Mouse (Mus musculus) heart, postnatal 25 days (tissue): ENCODE data around the gene Pafah1b2. TPM values are rescaled to one million over a fixed set of nuclear protein-coding genes. Genes with fewer than 3 reads are reported as not detected.

Experiments
- DNase-seq: peaks from one replicate; pipeline ENCODE4 v3.0.0; 2022; ENCODE audit warnings: low spot score
- intact Hi-C: fragments of 180-260 bp; cut with DNase I; formaldehyde crosslinking; loops from one replicate; pipeline ENCODE4 v1.15.1; 2025
- total RNA-seq, 2 experiments: library from RNA; stranded (reverse); gene quantifications; 2 replicates each; pipeline ENCODE4 v1.2.3; 2021

Pafah1b2 gene
- total RNA-seq, 2 experiments from 2014 or later, result 55.1 to 62.3 TPM

DNA sequence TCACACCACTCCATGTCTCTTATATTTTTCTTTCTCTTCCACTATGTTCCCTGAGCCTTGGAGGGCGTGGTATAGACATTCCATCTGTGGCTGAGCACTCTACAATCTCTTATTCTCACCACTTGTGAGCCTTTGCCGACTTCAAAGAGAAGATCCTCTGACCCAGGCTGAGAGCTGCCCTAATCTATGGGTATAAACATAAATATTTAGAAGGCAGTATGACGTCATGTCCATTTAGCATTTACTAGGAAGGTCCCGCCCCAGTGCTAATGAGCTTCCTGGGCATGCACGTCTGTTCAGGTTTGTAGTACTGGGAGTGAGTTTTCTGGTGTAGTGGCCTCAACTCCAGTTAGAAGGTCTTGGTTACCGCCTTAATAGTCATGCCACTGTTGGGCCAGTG lies 17.0 kb upstream of the Pafah1b2 start:
- intact Hi-C loops, result no loop called here
- no peak for DNase-seq

DNA sequence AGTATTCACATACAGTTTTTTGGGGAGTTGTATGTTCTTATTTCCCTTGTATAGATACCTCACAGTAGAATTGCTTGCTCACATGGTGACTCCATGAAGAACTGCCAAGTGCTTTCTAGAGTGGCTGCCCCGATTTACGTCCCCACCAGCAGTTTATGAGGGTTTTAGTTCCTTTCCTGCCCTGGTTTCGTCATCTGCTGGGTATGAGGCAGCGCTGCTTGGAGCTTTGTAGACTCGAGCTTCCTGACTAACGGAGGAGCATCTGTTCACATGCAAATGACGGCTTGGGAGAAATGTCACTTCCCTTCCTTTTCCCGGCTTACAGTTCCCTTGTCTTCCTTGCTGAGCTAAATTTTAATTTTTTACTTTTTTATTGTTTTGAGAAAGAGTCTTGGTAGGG lies 15.5 kb upstream of the Pafah1b2 start:
- DNase-seq, result no peak
- intact Hi-C loops, result no loop called here

DNA sequence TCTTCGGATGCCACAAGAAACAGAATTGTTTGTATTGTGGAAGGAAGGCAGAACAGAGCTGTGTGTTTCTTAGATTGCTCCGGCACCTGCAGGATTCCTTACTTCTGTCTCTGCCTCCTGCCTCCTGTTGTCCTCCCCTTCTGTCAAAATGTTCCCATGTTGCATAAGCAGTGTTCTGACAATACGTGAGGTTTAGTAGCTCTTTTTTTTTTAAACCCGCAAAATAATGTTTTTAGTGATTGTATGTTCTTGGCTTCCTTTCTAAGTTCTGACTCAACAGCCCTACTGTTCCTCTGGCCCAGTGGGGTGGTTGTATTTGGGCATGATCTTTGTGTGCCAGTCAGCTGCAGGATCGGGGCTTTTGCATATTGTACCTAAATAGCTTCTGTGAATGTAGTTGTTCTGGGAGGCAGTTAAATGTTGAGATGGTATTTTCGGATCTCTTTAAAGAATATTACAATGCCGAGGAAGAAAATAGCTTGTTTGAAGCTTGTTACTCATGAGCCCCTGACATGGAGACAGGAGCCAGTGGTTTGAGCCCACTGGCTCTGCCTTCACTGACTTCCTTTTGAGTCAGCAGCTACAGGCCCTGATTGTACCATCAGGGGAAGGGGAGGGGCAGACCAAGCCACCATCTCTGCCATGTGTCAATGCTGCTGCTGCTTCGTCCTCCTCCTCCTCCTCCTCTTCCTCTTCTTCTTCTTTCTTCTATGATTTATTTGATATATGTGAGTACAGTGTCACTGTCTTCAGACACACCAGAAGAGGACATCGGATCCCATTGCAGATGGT lies 13.8 kb upstream of the Pafah1b2 start:
- intact Hi-C loops, result no loop called here
- DNase-seq, result no peak

DNA sequence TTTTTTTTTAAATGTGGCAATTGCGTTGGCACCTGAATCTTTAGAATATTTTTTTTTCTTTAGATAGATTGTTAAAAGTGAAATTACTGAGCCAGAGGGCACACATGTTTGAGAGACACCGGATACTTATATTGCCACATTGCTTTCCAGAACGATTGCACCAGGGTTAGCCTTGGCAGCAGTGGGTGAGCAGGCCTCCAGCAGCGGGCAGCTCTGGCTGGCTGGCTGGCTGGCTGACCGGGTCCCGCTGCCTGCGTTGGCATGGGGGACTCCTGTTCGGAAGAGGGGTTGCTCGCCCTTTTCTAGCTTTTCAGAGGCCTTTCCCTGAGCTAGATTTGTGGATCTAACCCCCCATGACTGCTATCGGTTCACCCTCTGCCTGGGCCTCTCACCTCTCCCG lies 11.1 kb upstream of the Pafah1b2 start:
- intact Hi-C loops, result no loop called here
- no peak for DNase-seq

DNA sequence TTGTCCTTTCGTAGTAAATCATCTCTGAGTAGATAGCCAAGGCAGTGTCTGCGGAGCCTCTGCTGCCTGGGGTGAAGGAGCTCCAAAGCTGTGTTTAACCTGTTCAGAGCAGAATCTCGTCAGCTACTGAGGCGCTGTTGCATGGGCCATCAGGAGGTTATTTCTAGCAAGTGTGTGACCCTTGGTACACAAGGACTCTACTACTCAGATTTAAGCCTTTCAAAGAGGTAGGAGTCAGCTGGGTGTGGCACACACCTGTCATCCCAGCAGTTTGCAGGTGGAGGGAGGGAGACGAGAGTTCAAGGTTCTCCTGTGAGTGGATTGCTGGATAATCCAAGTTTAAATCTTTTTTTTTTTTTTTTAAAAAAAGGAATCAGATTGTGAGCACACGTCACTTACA lies 7.5 kb upstream of the Pafah1b2 start:
- intact Hi-C loops, result no loop called here
- DNase-seq, result no peak

DNA sequence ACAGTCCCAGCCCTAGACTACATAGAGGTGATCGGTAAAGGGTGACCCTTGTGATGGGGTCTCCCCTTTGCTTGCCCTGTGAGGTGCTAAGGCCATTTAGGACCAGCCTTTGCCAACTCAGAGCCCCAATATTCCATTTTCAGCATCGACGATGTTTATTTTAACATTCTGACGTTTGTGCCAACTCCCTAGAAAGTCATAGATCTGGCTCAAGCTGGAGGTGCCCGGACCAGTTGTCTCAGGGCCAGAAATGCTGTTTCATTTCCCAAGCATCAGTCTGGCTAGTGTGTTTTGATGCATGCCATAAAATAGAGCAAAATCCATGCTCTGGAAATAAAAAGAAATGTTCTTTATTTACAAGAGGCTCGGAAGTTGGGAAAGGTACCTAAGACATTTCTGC lies 5.8 kb upstream of the Pafah1b2 start:
- no peak for DNase-seq
- intact Hi-C loops, result no loop called here

DNA sequence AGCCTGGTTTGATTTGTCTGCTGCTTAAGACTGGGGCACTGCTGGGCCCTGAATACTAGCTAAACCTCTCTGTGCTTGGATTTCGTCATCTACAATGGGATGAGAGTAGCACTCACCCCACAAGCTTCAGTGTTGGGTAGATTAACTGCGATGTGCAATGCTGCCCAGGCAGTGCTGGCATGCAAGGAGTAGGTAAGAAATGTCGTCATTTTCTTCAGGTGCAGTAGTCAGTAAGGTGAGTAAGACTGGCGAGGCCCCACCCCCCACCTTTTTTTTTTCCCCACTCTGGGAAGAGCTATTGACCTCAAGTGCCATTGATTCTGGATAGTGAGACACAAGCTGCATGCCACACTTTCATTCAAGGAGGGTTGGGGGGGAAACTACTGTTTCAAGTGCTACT lies 3.9 kb upstream of the Pafah1b2 start:
- intact Hi-C loops, result no loop called here
- DNase-seq, result no peak

DNA sequence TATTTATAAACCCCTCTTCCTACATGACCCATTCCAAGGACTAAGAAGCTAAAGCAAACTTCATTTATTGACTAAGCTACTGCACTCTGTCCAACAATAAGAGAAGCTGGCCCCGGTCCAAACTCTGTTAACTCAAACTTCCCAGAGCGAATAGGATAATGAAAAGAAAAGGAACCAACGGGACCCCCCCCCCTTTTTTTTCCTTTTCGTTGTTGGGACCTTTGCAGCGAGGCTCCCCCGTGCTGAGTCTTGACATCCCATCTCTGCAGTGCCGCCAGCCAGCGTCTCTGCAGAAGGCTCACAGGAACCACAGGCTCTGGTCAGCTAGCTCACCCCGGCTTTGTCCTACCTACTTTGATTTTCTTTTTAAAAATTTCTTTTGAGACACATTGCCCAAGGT lies 3.3 kb upstream of the Pafah1b2 start:
- intact Hi-C loops, result no loop called here

DNA sequence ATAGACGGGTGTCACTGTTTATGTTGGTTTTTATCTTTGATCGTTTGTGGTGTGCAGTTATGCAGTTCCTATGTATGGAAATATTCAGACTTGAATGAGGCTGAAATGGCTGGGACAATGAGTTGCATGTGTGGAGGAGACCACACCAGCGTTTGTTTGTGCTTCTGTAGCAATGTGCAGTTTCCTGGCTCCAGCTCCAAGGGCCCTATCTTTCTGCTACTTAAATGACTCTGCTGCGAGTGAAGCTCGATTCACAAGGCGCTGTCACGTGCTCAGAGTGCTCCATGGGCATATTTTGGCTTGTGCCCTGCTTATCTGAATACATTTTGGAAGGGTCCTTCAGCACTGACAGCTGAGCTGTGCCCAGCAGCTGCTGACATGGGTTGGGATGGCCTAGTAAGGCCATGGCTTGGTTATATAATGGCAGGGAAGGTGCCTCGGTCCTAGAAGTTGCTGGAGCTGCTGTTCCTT lies 2.6 kb upstream of the Pafah1b2 start:
- intact Hi-C loops, result no loop called here
- DNase-seq, result peak; percentile 54

More for the DNA sequence above, 3.3 kb upstream of the Pafah1b2 start:
- no peak for DNase-seq

DNA sequence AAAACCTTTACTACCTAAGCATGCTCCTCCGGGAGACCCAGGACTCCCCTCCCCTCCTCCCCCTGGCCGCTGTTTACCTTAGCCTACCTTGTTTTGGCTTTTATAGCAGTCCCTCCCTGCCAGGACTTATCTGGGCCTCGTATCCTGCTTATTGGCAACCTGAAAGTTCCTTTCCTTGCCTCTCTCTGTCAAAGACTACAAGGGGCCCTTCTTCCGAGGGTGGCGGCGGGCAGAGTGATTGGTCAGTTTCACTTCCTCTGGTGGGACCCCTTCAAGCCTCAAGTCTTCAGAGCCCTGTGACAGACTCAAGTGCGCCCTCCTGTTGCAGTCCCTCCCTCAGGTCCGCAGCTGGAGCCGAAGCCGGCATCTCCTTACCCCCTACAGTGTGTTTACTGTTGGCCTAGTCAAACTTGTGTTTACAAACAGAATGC lies 1.8 kb upstream of the Pafah1b2 start:
- intact Hi-C loops, result loop anchor here (5.0 kb wide), 1 partner anchor 108 kb away; no protein-coding TSS in a partner anchor
- DNase-seq, result peak; percentile 38

DNA sequence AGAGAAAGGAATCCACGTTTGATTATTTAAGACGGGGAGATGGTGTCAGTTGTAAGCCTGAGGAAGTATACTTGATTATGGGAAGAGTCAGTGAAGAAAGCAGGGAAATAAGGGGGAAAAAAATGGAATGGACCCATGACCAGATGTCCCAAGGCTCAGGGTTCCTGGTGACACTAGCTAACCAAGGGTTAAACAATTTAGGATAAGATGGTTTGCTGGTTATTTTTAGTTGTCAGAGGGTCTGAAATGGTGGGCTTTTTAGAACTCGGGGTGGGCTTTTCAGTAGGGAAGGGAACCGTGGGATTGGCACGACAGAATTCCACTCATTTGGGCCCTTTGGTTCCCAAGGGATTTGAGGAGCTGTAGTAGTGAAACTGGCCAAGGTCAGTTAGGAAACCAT lies 1.1 kb upstream of the Pafah1b2 start:
- no peak for DNase-seq
- intact Hi-C loops, result loop anchor here (5.0 kb wide), 1 partner anchor 109 kb away; no protein-coding TSS in a partner anchor

DNA sequence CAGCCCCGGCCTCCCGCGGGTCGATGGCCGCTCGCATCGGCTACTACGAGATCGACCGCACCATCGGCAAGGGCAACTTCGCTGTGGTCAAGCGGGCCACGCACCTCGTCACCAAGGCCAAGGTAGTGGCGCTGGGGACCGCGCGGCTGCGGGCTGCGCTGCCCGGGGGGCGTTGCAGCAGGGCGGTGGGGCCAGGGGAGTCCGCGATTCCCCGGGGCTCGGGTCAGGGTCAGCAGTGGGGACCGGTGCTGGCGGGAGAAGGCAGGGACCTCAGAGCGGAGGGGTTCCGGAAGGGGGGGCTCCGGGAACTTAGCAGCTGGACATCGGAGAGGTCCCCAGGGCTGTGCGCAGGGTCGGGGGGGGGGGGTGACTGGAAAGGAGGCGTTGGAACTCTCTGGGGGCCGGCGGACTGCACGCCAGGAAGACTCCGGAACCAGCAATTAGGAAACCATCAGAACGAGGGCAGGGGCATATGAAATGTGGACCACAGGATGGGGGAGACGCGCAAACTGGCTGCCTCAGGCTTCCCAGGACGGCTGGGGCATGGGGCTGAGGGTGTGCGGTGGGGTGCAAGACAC lies 608 bp upstream of the Pafah1b2 start:
- no peak for DNase-seq
- intact Hi-C loops, result loop anchor here (5.0 kb wide), 1 partner anchor 109 kb away; no protein-coding TSS in a partner anchor

DNA sequence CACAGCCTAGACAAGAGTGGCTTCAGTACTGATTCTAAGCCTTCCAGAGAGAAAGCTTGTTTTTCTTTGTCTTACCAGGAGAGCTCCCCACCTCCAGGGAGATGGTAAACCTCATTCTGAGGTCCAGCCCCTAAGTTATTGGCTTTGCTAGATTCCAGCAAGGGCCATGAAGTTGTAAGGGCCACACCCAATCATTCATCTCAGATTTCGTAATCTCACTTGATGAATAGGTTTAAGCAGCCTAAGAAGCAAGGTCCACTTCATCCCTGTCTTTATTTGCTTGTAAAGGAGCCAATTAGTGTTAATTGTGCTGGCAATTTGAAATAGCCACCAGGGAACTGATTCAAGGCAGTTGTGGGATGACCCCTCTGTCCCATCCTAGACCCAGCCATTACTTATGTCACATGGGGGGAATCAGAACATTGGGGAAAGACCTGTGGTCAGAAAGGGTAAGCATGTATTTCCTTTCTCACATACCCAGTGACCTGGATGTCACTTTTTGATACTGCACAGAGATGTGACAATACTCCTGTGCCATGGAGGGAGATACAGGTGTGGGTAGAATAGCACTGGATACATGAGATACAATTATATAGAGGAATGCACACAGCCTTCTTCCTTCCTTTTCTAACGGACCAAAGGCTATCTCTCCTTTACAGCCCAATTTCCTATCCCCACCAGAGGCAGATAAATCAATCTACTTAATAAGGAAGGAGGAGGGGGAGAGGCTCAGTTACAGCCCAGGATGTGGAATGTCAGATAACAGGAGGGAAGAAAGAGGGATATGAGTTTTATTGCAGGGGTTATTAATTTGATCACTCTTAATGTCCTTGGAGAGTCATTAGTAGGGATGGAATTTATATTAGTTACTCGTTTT lies 1.2 kb downstream of the Pafah1b2 start:
- DNase-seq, result no peak
- intact Hi-C loops, result loop anchor here (5.0 kb wide), 1 partner anchor 111 kb away; no protein-coding TSS in a partner anchor

DNA sequence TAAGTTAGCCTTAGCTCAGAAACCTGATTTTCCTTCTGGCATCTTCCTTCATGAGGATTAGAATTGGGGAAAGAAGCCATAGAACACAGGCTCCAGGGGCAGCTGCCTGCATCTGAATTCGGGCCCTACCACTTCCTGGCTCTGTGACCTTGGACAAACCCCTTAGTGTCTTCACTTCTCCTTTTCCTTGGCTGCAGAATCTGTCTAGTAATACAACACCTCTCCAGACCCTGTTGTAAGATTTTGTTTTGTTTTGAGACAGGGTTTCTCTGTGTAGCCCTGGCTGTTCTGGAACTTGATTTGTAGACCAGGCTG lies 2.9 kb downstream of the Pafah1b2 start:
- intact Hi-C loops, result no loop called here
- no peak for DNase-seq

DNA sequence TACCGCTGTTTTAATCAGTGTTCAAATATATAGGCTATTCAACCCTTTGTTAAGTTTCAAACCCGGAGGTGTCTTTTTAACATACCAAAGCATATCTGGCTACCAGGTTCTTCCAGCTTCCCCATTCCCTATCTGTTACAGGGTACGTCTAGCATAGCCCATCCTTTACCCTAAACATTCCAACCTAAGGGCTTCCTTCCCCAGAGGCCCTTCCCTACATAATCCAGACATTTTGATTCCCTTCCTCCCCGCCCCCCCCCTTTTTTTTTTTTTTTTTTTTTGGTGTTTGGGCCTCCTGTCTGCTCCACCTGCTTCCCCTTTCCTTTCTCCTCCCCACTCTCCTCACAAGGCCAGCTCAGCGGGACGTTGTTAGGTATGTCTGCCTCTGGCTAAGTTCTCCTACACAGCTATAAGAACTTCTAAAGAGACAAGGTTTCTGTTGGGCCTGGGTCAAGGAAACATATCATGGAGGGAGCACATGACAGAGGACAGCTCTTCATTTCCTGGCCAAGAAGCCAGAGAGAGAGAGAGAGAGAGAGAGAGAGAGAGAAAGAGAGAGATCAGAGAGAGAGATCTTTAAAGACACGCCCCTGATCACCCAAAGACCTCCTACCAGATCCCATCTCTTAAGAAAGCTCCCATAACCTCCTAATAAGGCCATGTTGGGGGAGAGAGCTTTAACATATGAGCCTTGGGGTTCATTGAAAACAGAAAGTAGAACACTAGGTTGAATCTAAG lies 3.4 kb downstream of the Pafah1b2 start:
- intact Hi-C loops, result no loop called here
- no peak for DNase-seq

DNA sequence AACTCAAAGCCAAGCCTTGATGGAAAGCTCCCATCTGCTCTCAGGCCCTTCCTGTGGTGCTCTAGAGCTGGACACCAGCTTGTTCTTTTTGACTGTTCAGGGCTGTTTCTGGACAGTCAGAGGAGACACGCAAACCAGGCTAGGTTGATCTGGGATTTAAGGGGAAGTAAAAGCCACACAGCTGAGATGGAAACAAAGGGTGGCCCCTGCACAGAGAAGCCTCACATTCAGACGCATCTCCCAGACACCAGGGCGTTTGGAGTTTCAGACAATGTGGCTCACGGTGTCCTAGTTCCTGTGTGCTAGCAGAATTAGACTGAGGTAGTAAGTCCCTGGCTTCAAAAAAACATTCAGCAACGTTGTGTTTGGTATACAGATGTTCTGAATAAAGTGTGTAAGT lies 6.3 kb downstream of the Pafah1b2 start:
- DNase-seq, result no peak
- intact Hi-C loops, result no loop called here

DNA sequence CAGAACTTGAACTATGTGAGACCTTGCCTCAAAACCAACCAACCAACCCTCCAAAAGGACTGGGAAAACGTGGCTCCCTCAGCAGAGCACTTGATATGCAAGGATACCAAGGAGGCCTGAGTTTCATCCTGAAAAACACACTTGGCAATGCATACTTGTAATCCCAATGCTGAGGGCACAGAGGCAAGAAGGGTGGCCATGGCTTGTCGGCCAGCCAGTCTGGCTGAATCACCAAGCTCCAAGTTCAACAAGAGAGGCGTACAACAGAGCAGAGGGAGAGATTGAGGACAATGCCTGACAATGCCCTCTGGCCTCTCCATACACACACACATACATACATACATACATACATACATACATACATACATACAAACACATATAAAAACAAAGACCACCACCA lies 8.0 kb downstream of the Pafah1b2 start:
- intact Hi-C loops, result loop anchor here (1.0 to 5.0 kb wide), 2 partner anchors 187 to 308 kb away; no protein-coding TSS in a partner anchor
- no peak for DNase-seq

DNA sequence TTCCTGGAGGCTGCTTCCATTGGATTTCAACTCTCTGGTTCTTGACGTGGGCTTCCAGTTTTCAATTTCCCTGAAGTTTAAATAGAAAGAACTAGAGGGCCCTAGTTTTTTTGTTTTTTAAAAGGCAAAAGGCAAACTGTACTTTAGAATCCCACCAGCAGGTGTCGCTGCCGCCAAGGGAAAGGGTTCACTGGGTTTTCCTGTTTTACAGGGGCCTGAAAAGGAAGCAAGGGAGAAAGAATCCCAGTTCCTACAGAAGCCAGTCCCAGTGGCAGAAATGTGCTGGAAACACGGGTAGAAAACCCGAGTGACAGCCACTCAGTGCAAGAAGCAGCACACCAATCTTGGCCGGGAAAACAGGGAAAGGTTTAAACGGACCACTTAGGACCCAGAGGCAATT lies 8.8 kb downstream of the Pafah1b2 start:
- intact Hi-C loops, result loop anchor here (1.0 to 5.0 kb wide), 3 partner anchors 188 to 309 kb away; no protein-coding TSS in a partner anchor
- DNase-seq, result peak; percentile 35

DNA sequence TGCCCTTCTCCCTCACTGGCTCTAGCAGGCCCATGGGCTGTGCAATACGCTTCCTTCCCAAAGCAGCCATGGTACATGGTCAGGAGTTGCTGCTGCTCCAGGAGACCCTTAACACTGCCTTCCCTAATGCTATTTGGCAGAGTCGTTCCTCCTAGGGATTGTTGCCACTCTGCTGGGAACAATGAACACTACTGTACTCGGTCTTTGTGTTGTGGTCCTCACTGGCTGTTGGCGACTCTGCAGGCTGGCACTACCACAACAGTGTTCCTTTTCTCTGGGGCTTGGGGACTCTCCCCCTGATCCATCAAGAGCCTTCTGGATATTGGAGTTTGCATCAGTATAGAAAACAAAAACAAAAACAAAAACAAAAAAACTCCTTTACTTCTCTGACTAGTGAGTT lies 13.5 kb downstream of the Pafah1b2 start:
- DNase-seq, result no peak
- intact Hi-C loops, result no loop called here

DNA sequence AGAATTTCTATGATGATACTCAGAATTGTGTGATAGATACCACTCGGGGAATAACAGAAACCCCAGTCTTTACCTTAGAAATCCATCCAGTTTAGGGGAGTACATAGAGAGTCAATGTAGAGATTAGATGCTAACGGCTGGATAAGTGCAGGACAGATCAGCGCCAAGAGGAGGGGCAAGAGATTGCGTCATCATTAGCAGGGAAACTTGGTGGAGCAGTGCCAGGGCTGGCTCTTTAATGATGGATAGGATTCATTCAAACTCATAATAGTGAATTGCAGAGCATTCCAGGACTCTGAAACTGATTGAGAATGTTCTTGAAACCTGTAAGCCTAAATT lies 27.3 kb downstream of the Pafah1b2 start:
- intact Hi-C loops, result loop anchor here (2.0 kb wide), 1 partner anchor 30 kb away; the partner anchor contains the start of gene Sidt2
- DNase-seq, result peak; percentile 50
